In the genomic region with DNA sequence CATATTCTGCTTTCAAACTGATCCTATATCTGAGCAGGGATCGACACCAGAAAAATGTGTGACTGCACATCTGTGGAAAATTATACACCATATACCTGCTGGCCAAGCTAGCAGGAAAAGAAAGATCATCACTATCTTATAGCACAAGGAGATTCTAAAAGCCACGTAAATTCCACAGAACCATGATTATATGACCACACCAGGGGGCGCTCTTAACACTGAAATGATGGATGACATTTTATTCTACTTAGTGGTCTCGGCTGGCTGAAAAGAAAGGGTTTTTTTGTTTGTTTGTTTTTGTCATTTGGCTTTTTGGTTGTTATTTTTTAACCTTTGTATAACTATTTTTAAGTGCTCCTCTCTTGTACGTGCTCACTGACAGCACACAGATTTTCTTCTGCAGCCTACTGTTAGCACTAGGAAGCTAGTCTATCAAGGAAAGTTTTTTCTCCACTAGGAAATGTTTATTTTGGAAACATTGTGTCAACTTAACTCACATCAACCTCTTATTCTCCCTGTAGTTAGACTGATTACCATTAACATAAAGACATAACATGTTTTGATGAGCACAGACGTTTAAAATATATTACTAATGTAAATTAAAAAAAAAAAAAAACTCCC, we compare ENCODE assay signal across 8 mouse cellular contexts. TPM values are rescaled to one million over a fixed set of nuclear protein-coding genes. Genes with fewer than 3 reads are reported as not detected.
DNase-seq lines count a peak whose midpoint lies in the region; ATAC-seq and TF ChIP-seq lines count a peak whose summit lies in the region.

No protein-coding gene starts in this region.

- no peak for ATAC-seq in liver, embryonic 11.5 days (replicated peaks; ENCODE audit: low FRiP score)
- ATAC-seq in embryonic facial prominence, embryonic 14.5 days (ENCODE audit: low read depth): no peak
- peak; percentile 39; the same call in 1 of the 2 replicates for ATAC-seq in hindbrain, embryonic 13.5 days (ENCODE audit: low FRiP score)
- peak; percentile 72; the same call in 1 of the 2 replicates for ATAC-seq in midbrain, embryonic 15.5 days (replicated peaks)

- intact Hi-C loops in left cerebral cortex, adult 2 months (cut with DNase I): loop anchor here (2.0 kb wide), 3 partner anchors 163 to 767 kb away; no protein-coding TSS in a partner anchor

- no peaks in the 10 kb centered on the region for H3K27me3 ChIP-seq in liver, adult 2 months (ENCODE audit: control insufficient read depth, insufficient read depth, low read length)
- H3K27me3 ChIP-seq in liver, embryonic 11.5 days (replicated peaks; ENCODE audit: control insufficient read depth, insufficient read depth, low read length): no peaks in the 10 kb centered on the region
- no peaks in the 10 kb centered on the region for H3K27me3 ChIP-seq in embryonic facial prominence, embryonic 14.5 days (replicated peaks; ENCODE audit: control insufficient read depth, insufficient read depth, low read length)
- H3K27me3 ChIP-seq in hindbrain, embryonic 13.5 days: no peaks in the 10 kb centered on the region
- no peaks in the 10 kb centered on the region for H3K27me3 ChIP-seq in midbrain, embryonic 15.5 days (replicated peaks)

- no peaks in the 10 kb centered on the region for H3K9me3 ChIP-seq in liver, embryonic 11.5 days (ENCODE audit: control insufficient read depth, low read length)
- no peaks in the 10 kb centered on the region for H3K9me3 ChIP-seq in embryonic facial prominence, embryonic 14.5 days (ENCODE audit: control insufficient read depth, low read length)
- no peaks in the 10 kb centered on the region for H3K9me3 ChIP-seq in hindbrain, embryonic 13.5 days
- no peaks in the 10 kb centered on the region for H3K9me3 ChIP-seq in midbrain, embryonic 15.5 days

- 0 out of 2 replicates have a peak, but pooled peaks have one; percentile 28 for TF ChIP-seq CTCF in liver, adult 2 months (IDR thresholded peaks at IDR 0.05; ENCODE audit: low read depth, low read length)
- peak; percentile 80 for TF ChIP-seq CTCF in left cerebral cortex, adult 2 months (IDR thresholded peaks at IDR 0.05)

- no peak for TF ChIP-seq POLR2A in liver, adult 2 months (IDR thresholded peaks at IDR 0.05; ENCODE audit: extremely low read depth, insufficient read depth, low read length)

- H3K79me2 ChIP-seq in liver, adult 2 months (ENCODE audit: control insufficient read depth, insufficient read depth, low read length): no peaks in the 10 kb centered on the region

- WGBS in liver, adult 2 months: 15% methylated on average over 6 of the region's 6 CpGs
- 24% methylated on average over 6 of the region's 6 CpGs for WGBS in liver, embryonic 11.5 days
- 17% methylated on average over 6 of the region's 6 CpGs for WGBS in embryonic facial prominence, embryonic 14.5 days
- 21% methylated on average over 6 of the region's 6 CpGs for WGBS in hindbrain, embryonic 13.5 days
- WGBS in midbrain, embryonic 15.5 days: 22% methylated on average over 6 of the region's 6 CpGs

- H3K27ac ChIP-seq in liver, adult 2 months (replicated peaks; ENCODE audit: insufficient read depth, low read depth, low read length): no peak overlapping the region
- no peak overlapping the region for H3K27ac ChIP-seq in liver, embryonic 11.5 days (ENCODE audit: low read depth, low read length)
- no peak overlapping the region for H3K27ac ChIP-seq in embryonic facial prominence, embryonic 14.5 days (replicated peaks; ENCODE audit: low read depth, low read length)
- no peak overlapping the region for H3K27ac ChIP-seq in hindbrain, embryonic 13.5 days
- H3K27ac ChIP-seq in left cerebral cortex, adult 2 months: no peak overlapping the region
- no peak overlapping the region for H3K27ac ChIP-seq in midbrain, embryonic 15.5 days

- peak; percentile 21 for DNase-seq in liver, adult 2 months (ENCODE audit: extremely low read depth, low read depth, low spot score)
- DNase-seq in liver, embryonic 11.5 days (ENCODE audit: low spot score): no peak
- DNase-seq in adrenal gland, postnatal 36 days: peak; percentile 42 to 61
- peak; percentile 70 for DNase-seq in embryonic facial prominence, embryonic 14.5 days (ENCODE audit: low spot score)
- DNase-seq in left cerebral cortex, adult 2 months (ENCODE audit: extremely low spot score in 1 of 2, low spot score in 2 of 2): peak; percentile 67 to 74
- peak; percentile 3 to 14 for DNase-seq in urinary bladder, postnatal 36 days (ENCODE audit: low spot score in 2 of 2)

- no peak overlapping the region for H3K4me3 ChIP-seq in liver, adult 2 months (ENCODE audit: insufficient read depth, low read depth, low read length)
- no peak overlapping the region for H3K4me3 ChIP-seq in liver, embryonic 11.5 days (ENCODE audit: low read depth, low read length)
- H3K4me3 ChIP-seq in embryonic facial prominence, embryonic 14.5 days (ENCODE audit: low read depth, low read length): no peak overlapping the region
- no peak overlapping the region for H3K4me3 ChIP-seq in hindbrain, embryonic 13.5 days
- H3K4me3 ChIP-seq in left cerebral cortex, adult 2 months: no peak overlapping the region
- H3K4me3 ChIP-seq in midbrain, embryonic 15.5 days: no peak overlapping the region

- no peaks in the 10 kb centered on the region for H3K36me3 ChIP-seq in liver, adult 2 months (ENCODE audit: control insufficient read depth, insufficient read depth, low read length)
- no peaks in the 10 kb centered on the region for H3K36me3 ChIP-seq in liver, embryonic 11.5 days (ENCODE audit: control insufficient read depth, insufficient read depth, low read length)
- H3K36me3 ChIP-seq in embryonic facial prominence, embryonic 14.5 days (ENCODE audit: control insufficient read depth, insufficient read depth, low read length): no peaks in the 10 kb centered on the region
- H3K36me3 ChIP-seq in hindbrain, embryonic 13.5 days: no peaks in the 10 kb centered on the region
- H3K36me3 ChIP-seq in midbrain, embryonic 15.5 days (replicated peaks): no peaks in the 10 kb centered on the region

- H3K4me2 ChIP-seq in liver, embryonic 11.5 days: no peak overlapping the region
- peak overlapping the region; percentile 26; the same call in 1 of the 2 replicates for H3K4me2 ChIP-seq in embryonic facial prominence, embryonic 14.5 days (ENCODE audit: low read depth, low read length)
- H3K4me2 ChIP-seq in hindbrain, embryonic 13.5 days: no peak overlapping the region
- H3K4me2 ChIP-seq in midbrain, embryonic 15.5 days: no peak overlapping the region

- no peak overlapping the region for H3K9ac ChIP-seq in liver, adult 2 months (ENCODE audit: low read depth, low read length)
- no peak overlapping the region for H3K9ac ChIP-seq in liver, embryonic 11.5 days (ENCODE audit: low read depth, low read length)
- H3K9ac ChIP-seq in embryonic facial prominence, embryonic 14.5 days (ENCODE audit: low read depth, low read length): no peak overlapping the region
- no peak overlapping the region for H3K9ac ChIP-seq in hindbrain, embryonic 13.5 days
- no peak overlapping the region for H3K9ac ChIP-seq in midbrain, embryonic 15.5 days

- H3K4me1 ChIP-seq in liver, adult 2 months (ENCODE audit: control insufficient read depth, insufficient read depth, low read length): no peaks in the 10 kb centered on the region
- no peaks in the 10 kb centered on the region for H3K4me1 ChIP-seq in liver, embryonic 11.5 days (replicated peaks; ENCODE audit: control insufficient read depth, insufficient read depth, low read length)
- H3K4me1 ChIP-seq in embryonic facial prominence, embryonic 14.5 days (ENCODE audit: control insufficient read depth, insufficient read depth, low read length): no peaks in the 10 kb centered on the region
- H3K4me1 ChIP-seq in hindbrain, embryonic 13.5 days (replicated peaks): no peaks in the 10 kb centered on the region
- H3K4me1 ChIP-seq in midbrain, embryonic 15.5 days: no peaks in the 10 kb centered on the region

RNA-seq across cellular contexts. Expression of a gene that starts 45.8 kb away (rescaled TPM):
- not detected in 2 replicates for total RNA-seq in liver, adult 2 months (2014; rRNA removed)
- not detected in 2 replicates for polyA plus RNA-seq in liver, adult 2 months (2012; rRNA removed)
- not detected in 2 replicates for polyA plus RNA-seq in liver, embryonic 11.5 days (2014; fragmentation: Nextera tagmentation; extraction: Ambion mirVana)
- total RNA-seq in adrenal gland, postnatal 36 days (2021): not detected
- polyA plus RNA-seq in embryonic facial prominence, embryonic 14.5 days (2014; fragmentation: Nextera tagmentation; extraction: Ambion mirVana): not detected in 2 replicates
- 0.45 TPM in 1 of 2 replicates, not detected in the other for polyA plus RNA-seq in hindbrain, embryonic 13.5 days (2015; fragmentation: Nextera tagmentation; extraction: Ambion mirVana)
- not detected for total RNA-seq in left cerebral cortex, adult 2 months (2021)
- polyA plus RNA-seq in midbrain, embryonic 15.5 days (2015; fragmentation: Nextera tagmentation; extraction: Ambion mirVana): 0.36 and 0.46 TPM in 2 replicates

Comparison
In these comparisons a context has a peak if more than half of its experiments do, and no peak if none do; other contexts are left out.
1. ATAC-seq: peak in hindbrain, embryonic 13.5 days (single experiment) and midbrain, embryonic 15.5 days (single experiment); none in liver, embryonic 11.5 days (single experiment) and embryonic facial prominence, embryonic 14.5 days (single experiment).